Mouse (Mus musculus): ENCODE data around the gene Diaph3. TPM values are rescaled to one million over a fixed set of nuclear protein-coding genes. Genes with fewer than 3 reads are reported as not detected.

The Diaph3 gene
- polyA plus RNA-seq, 1 experiment from 2014 or later = 4.1 TPM

DNA sequence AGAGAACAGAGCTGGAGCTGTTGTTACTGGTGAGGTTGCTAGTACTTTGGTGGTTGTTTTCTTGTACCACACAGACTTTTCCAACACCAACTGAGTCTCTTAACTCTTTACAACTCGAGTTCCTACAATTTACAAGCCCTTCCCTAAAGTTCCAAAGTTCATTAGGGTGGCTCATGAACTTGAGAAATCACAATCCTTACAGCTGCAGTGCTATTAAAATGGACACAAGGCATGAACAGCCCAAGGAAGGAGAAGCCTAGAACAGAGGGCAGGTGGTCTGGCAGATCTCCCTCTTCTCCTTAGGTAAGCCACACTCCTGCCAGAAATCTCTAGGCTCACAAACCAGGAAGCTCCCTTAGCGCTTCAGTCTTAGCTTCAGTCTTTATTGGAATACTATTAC is 303.4 kb downstream of the Diaph3 start:
- no peaks in the 10 kb centered on the region for H3K36me3 ChIP-seq (replicated peaks; ENCODE audit: control insufficient read depth, insufficient read depth)
- H3K9me3 ChIP-seq (ENCODE audit: control insufficient read depth, low read length) = no peaks in the 10 kb centered on the region
- no peaks in the 10 kb centered on the region for H3K27me3 ChIP-seq (ENCODE audit: control insufficient read depth, insufficient read depth, low read length)
- no peak overlapping the region for H3K4me2 ChIP-seq (replicated peaks)
- H3K4me3 ChIP-seq (replicated peaks; ENCODE audit: low read length) = no peak overlapping the region
- WGBS = 53% methylated on average over 2 of the region's 2 CpGs
- ATAC-seq (ENCODE audit: low FRiP score) (no peak), DNase-seq (ENCODE audit: low spot score) (no peak)
- H3K9ac ChIP-seq = no peak overlapping the region
- H3K4me1 ChIP-seq (replicated peaks; ENCODE audit: control insufficient read depth, insufficient read depth, low read length) = no peaks in the 10 kb centered on the region
- H3K27ac ChIP-seq = no peak overlapping the region

GRCm38 (mm10) chr14:86834851-86835250 is 306.2 kb downstream of the Diaph3 start:
- no peaks in the 10 kb centered on the region for H3K27me3 ChIP-seq (ENCODE audit: control insufficient read depth, insufficient read depth, low read length)

GRCm38 (mm10) chr14:86834269-86834668 is 306.8 kb downstream of the Diaph3 start:
- Histone ChIP-seq H3K27me3 (ENCODE audit: control insufficient read depth, insufficient read depth, low read length) (no peaks in the 10 kb centered on the region), H3K36me3 (replicated peaks; ENCODE audit: control insufficient read depth, insufficient read depth) (no peaks in the 10 kb centered on the region), H3K9me3 (ENCODE audit: control insufficient read depth, low read length) (no peaks in the 10 kb centered on the region), H3K9ac (no peak overlapping the region), H3K4me2 (replicated peaks) (no peak overlapping the region), H3K4me1 (replicated peaks; ENCODE audit: control insufficient read depth, insufficient read depth, low read length) (no peaks in the 10 kb centered on the region), H3K4me3 (replicated peaks; ENCODE audit: low read length) (no peak overlapping the region), H3K27ac (no peak overlapping the region)
- 95% methylated on average over 6 of the region's 6 CpGs for WGBS
- ATAC-seq (ENCODE audit: low FRiP score) (no peak), DNase-seq (ENCODE audit: low spot score) (no peak)

More at GRCm38 (mm10) chr14:86834851-86835250, 306.2 kb downstream of the Diaph3 start:
- 93% methylated on average over 2 of the region's 2 CpGs for WGBS
- H3K36me3 ChIP-seq (replicated peaks; ENCODE audit: control insufficient read depth, insufficient read depth) = no peaks in the 10 kb centered on the region
- no peaks in the 10 kb centered on the region for H3K4me1 ChIP-seq (replicated peaks; ENCODE audit: control insufficient read depth, insufficient read depth, low read length)
- no peak overlapping the region for H3K9ac ChIP-seq
- H3K4me3 ChIP-seq (replicated peaks; ENCODE audit: low read length) = no peak overlapping the region
- ATAC-seq (ENCODE audit: low FRiP score) (no peak), DNase-seq (ENCODE audit: low spot score) (no peak)
- no peak overlapping the region for H3K27ac ChIP-seq
- H3K4me2 ChIP-seq (replicated peaks) = no peak overlapping the region
- no peaks in the 10 kb centered on the region for H3K9me3 ChIP-seq (ENCODE audit: control insufficient read depth, low read length)

- no peaks in the 10 kb centered on the region for H3K4me1 ChIP-seq (replicated peaks; ENCODE audit: control insufficient read depth, insufficient read depth, low read length)
- H3K4me3 ChIP-seq (replicated peaks; ENCODE audit: low read length) = no peak overlapping the region
- no peaks in the 10 kb centered on the region for H3K27me3 ChIP-seq (ENCODE audit: control insufficient read depth, insufficient read depth, low read length)
- H3K9ac ChIP-seq = no peak overlapping the region
- no peaks in the 10 kb centered on the region for H3K9me3 ChIP-seq (ENCODE audit: control insufficient read depth, low read length)
- DNase-seq (ENCODE audit: low spot score) = no peak
- no peak for ATAC-seq (ENCODE audit: low FRiP score)
- WGBS = 69% methylated on average over 4 of the region's 4 CpGs
- H3K4me2 ChIP-seq (replicated peaks) = no peak overlapping the region
- no peaks in the 10 kb centered on the region for H3K36me3 ChIP-seq (replicated peaks; ENCODE audit: control insufficient read depth, insufficient read depth)
- no peak overlapping the region for H3K27ac ChIP-seq
Observed at GRCm38 (mm10) chr14:86833003-86833402, 308.0 kb downstream of the Diaph3 start.

DNA sequence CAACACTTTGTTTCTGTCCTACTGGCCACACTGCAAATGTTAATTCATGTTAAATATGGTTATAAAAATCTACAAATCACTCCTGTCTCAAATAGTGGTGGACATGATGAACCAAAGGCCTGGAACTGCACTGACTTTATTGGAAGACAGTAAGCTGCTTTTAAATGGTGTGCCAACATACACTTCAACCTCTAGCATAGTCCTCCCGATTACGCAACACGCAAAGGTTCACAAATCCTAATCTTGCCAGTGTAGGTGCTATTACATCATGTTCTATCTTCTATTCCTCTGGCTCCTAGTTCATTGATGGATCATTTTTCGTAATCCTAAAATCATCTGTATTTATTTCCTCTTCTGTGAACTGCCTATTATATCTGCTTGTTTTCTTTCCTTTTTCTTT is 324.8 kb downstream of the Diaph3 start:
- no peak for DNase-seq (ENCODE audit: low spot score)
- no peaks in the 10 kb centered on the region for H3K27me3 ChIP-seq (ENCODE audit: control insufficient read depth, insufficient read depth, low read length)
- H3K4me2 ChIP-seq (replicated peaks) = no peak overlapping the region
- ATAC-seq (ENCODE audit: low FRiP score) = no peak
- no peaks in the 10 kb centered on the region for H3K36me3 ChIP-seq (replicated peaks; ENCODE audit: control insufficient read depth, insufficient read depth)
- no peaks in the 10 kb centered on the region for H3K4me1 ChIP-seq (replicated peaks; ENCODE audit: control insufficient read depth, insufficient read depth, low read length)
- no peaks in the 10 kb centered on the region for H3K9me3 ChIP-seq (ENCODE audit: control insufficient read depth, low read length)
- H3K9ac ChIP-seq = no peak overlapping the region
- no peak overlapping the region for H3K27ac ChIP-seq
- WGBS = 98% methylated on average over 4 of the region's 4 CpGs
- H3K4me3 ChIP-seq (replicated peaks; ENCODE audit: low read length) = no peak overlapping the region

- no peak for DNase-seq (ENCODE audit: low spot score)
- no peaks in the 10 kb centered on the region for H3K9me3 ChIP-seq (ENCODE audit: control insufficient read depth, low read length)
- WGBS = 77% methylated on average over 6 of the region's 6 CpGs
- H3K36me3 ChIP-seq (replicated peaks; ENCODE audit: control insufficient read depth, insufficient read depth) = no peaks in the 10 kb centered on the region
- H3K4me1 ChIP-seq (replicated peaks; ENCODE audit: control insufficient read depth, insufficient read depth, low read length) = no peaks in the 10 kb centered on the region
- H3K9ac ChIP-seq = no peak overlapping the region
- no peak overlapping the region for H3K27ac ChIP-seq
- no peak for ATAC-seq (ENCODE audit: low FRiP score)
- H3K4me3 ChIP-seq (replicated peaks; ENCODE audit: low read length) = no peak overlapping the region
- no peaks in the 10 kb centered on the region for H3K27me3 ChIP-seq (ENCODE audit: control insufficient read depth, insufficient read depth, low read length)
- no peak overlapping the region for H3K4me2 ChIP-seq (replicated peaks)
Observed at GRCm38 (mm10) chr14:86788880-86789641, 352.0 kb downstream of the Diaph3 start.

DNA sequence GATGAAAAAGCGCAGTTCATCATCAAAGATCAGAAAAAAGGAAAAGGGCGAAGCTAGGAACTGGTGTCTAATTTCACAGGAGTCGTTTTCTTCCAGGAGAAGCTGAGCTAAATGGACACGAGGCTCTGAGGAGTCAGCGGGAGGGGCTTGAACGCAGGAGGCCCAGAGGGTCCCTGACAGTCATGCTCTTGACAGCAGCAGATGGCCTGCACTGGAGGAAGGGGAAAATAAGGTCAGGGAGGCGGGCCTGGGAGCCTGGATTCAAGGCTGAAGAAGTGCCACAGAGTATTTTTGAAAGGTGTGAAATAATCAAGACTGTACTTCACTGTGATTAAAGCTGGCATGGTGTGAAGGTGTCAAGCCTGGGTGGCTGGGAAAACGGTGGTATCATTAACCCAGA is 354.2 kb downstream of the Diaph3 start:
- no peaks in the 10 kb centered on the region for H3K36me3 ChIP-seq (replicated peaks; ENCODE audit: control insufficient read depth, insufficient read depth)
- no peak; the same call in 1 of the 2 replicates for ATAC-seq (ENCODE audit: low FRiP score)
- no peaks in the 10 kb centered on the region for H3K4me1 ChIP-seq (replicated peaks; ENCODE audit: control insufficient read depth, insufficient read depth, low read length)
- no peak overlapping the region for H3K27ac ChIP-seq
- 23% methylated on average over 8 of the region's 8 CpGs for WGBS
- H3K4me3 ChIP-seq (replicated peaks; ENCODE audit: low read length) = no peak overlapping the region
- no peak overlapping the region for H3K4me2 ChIP-seq (replicated peaks)
- no peak for DNase-seq (ENCODE audit: low spot score)
- no peaks in the 10 kb centered on the region for H3K27me3 ChIP-seq (ENCODE audit: control insufficient read depth, insufficient read depth, low read length)
- no peak overlapping the region for H3K9ac ChIP-seq
- H3K9me3 ChIP-seq (ENCODE audit: control insufficient read depth, low read length) = no peaks in the 10 kb centered on the region

GRCm38 (mm10) chr14:86781553-86782273 is 359.3 kb downstream of the Diaph3 start:
- Histone ChIP-seq H3K9ac (no peak overlapping the region), H3K4me3 (replicated peaks; ENCODE audit: low read length) (no peak overlapping the region), H3K36me3 (replicated peaks; ENCODE audit: control insufficient read depth, insufficient read depth) (no peaks in the 10 kb centered on the region), H3K9me3 (ENCODE audit: control insufficient read depth, low read length) (no peaks in the 10 kb centered on the region), H3K4me1 (replicated peaks; ENCODE audit: control insufficient read depth, insufficient read depth, low read length) (no peaks in the 10 kb centered on the region), H3K27me3 (ENCODE audit: control insufficient read depth, insufficient read depth, low read length) (no peaks in the 10 kb centered on the region), H3K27ac (no peak overlapping the region), H3K4me2 (replicated peaks) (no peak overlapping the region)
- peak; percentile 79 for DNase-seq (ENCODE audit: low spot score)
- no peak for ATAC-seq (ENCODE audit: low FRiP score)
- 47% methylated on average over 6 of the region's 6 CpGs for WGBS

GRCm38 (mm10) chr14:86773311-86773710 is 367.7 kb downstream of the Diaph3 start:
- DNase-seq (ENCODE audit: low spot score) = no peak
- 56% methylated on average over 2 of the region's 2 CpGs for WGBS
- H3K9me3 ChIP-seq (ENCODE audit: control insufficient read depth, low read length) = no peaks in the 10 kb centered on the region

More at GRCm38 (mm10) chr14:86773311-86773710, 367.7 kb downstream of the Diaph3 start:
- H3K36me3 ChIP-seq (replicated peaks; ENCODE audit: control insufficient read depth, insufficient read depth) = no peaks in the 10 kb centered on the region
- H3K27me3 ChIP-seq (ENCODE audit: control insufficient read depth, insufficient read depth, low read length) = no peaks in the 10 kb centered on the region
- no peaks in the 10 kb centered on the region; the same call in 1 of the 2 replicates for H3K4me1 ChIP-seq (replicated peaks; ENCODE audit: control insufficient read depth, insufficient read depth, low read length)
- ATAC-seq (ENCODE audit: low FRiP score) = no peak
- H3K9ac ChIP-seq = no peak overlapping the region
- H3K27ac ChIP-seq = no peak overlapping the region
- no peak overlapping the region for H3K4me3 ChIP-seq (replicated peaks; ENCODE audit: low read length)
- H3K4me2 ChIP-seq (replicated peaks) = no peak overlapping the region
